In the genomic region with DNA sequence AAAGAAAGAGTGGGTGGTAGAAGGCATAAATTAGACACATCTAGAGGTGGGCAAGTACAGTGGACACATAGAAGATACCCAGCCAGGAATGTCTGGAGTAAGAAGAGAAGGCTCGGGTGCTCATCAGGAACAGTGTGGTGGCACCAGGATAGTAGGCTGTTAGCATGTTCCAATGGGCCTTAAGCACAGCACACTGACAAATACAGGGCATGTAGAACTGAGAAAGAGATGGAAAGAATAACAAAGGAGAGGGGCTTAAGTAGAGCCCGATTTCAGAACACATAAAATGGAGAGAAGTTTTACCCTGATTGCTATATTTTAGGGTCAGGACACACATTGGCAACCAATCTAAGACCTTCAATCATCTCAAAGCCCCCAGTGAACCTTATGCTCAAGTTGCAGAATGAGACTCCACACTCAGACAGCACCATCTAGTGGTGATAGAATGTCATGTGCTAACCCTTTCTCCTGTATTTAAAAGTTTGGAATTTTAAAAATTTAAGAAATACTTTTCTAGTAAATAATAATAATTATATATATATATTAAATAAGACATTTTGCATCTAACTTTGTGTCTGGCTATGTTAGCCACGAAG, we compare ENCODE assay signal across 10 mouse cellular contexts.
DNase-seq lines count a peak whose midpoint lies in the region; ATAC-seq and TF ChIP-seq lines count a peak whose summit lies in the region.
"Had no signal": no experiment of that assay in that cellular context is flagged by ENCODE, and none has a peak within 500 bp of the region (broad histone marks: within the 10 kb centered on the region; RNA-seq: fewer than 3 reads in every experiment).

No protein-coding gene starts in this region.

- peak; percentile 81 for TF ChIP-seq CTCF in stomach, postnatal 0 days (IDR thresholded peaks at IDR 0.05; ENCODE audit: low read depth)

- H3K9ac ChIP-seq in hindbrain, embryonic 11.5 days (ENCODE audit: low read depth, low read length): no peak overlapping the region
- H3K9ac ChIP-seq in neural tube, embryonic 14.5 days (replicated peaks; ENCODE audit: low read depth, low read length): no peak overlapping the region
- no peak overlapping the region for H3K9ac ChIP-seq in neural tube, embryonic 15.5 days (replicated peaks)
- no peak overlapping the region for H3K9ac ChIP-seq in forebrain, embryonic 14.5 days (ENCODE audit: low read length)
- no peak overlapping the region for H3K9ac ChIP-seq in stomach, postnatal 0 days (ENCODE audit: low read length)
- H3K9ac ChIP-seq: neural tube, embryonic 12.5 days had no signal

- no peak overlapping the region for H3K27ac ChIP-seq in hindbrain, embryonic 11.5 days (ENCODE audit: low read depth, low read length)
- H3K27ac ChIP-seq in hindbrain, embryonic 10.5 days: no peak overlapping the region
- no peak overlapping the region for H3K27ac ChIP-seq in neural tube, embryonic 14.5 days (ENCODE audit: low read depth, low read length)
- H3K27ac ChIP-seq in neural tube, embryonic 15.5 days (replicated peaks): no peak overlapping the region
- H3K27ac ChIP-seq in forebrain, embryonic 14.5 days (ENCODE audit: low read depth, low read length): no peak overlapping the region
- H3K27ac ChIP-seq in stomach, postnatal 0 days (replicated peaks): no peak overlapping the region
- H3K27ac ChIP-seq: neural tube, embryonic 12.5 days had no signal

- no peak for TF ChIP-seq EP300 in stomach, postnatal 0 days (optimal IDR thresholded peaks at IDR 0.05)

- H3K27me3 ChIP-seq in hindbrain, embryonic 11.5 days (ENCODE audit: control insufficient read depth, insufficient read depth, low read length): no peaks in the 10 kb centered on the region
- no peaks in the 10 kb centered on the region for H3K27me3 ChIP-seq in hindbrain, embryonic 10.5 days (ENCODE audit: insufficient read depth, poor library complexity, severe bottlenecking)
- no peaks in the 10 kb centered on the region for H3K27me3 ChIP-seq in neural tube, embryonic 14.5 days (ENCODE audit: control insufficient read depth, insufficient read depth, low read length)
- H3K27me3 ChIP-seq in neural tube, embryonic 15.5 days (replicated peaks): no peaks in the 10 kb centered on the region
- no peaks in the 10 kb centered on the region for H3K27me3 ChIP-seq in forebrain, embryonic 14.5 days (replicated peaks; ENCODE audit: control insufficient read depth, insufficient read depth, low read length)
- no peaks in the 10 kb centered on the region for H3K27me3 ChIP-seq in stomach, postnatal 0 days (ENCODE audit: control insufficient read depth, insufficient read depth, low read length)
- H3K27me3 ChIP-seq: neural tube, embryonic 12.5 days had no signal

- no peak overlapping the region for H3K4me3 ChIP-seq in hindbrain, embryonic 11.5 days (ENCODE audit: low read depth, low read length)
- H3K4me3 ChIP-seq in hindbrain, embryonic 10.5 days: no peak overlapping the region
- no peak overlapping the region for H3K4me3 ChIP-seq in neural tube, embryonic 14.5 days (ENCODE audit: low read depth, low read length)
- H3K4me3 ChIP-seq in neural tube, embryonic 15.5 days (replicated peaks): no peak overlapping the region
- H3K4me3 ChIP-seq in forebrain, embryonic 14.5 days (ENCODE audit: low read depth, low read length): no peak overlapping the region
- no peak overlapping the region for H3K4me3 ChIP-seq in stomach, postnatal 0 days (ENCODE audit: low read depth, low read length)
- H3K4me3 ChIP-seq: neural tube, embryonic 12.5 days had no signal

- H3K4me1 ChIP-seq in hindbrain, embryonic 11.5 days (replicated peaks; ENCODE audit: control insufficient read depth, insufficient read depth, low read length): no peaks in the 10 kb centered on the region
- no peaks in the 10 kb centered on the region for H3K4me1 ChIP-seq in hindbrain, embryonic 10.5 days (replicated peaks)
- H3K4me1 ChIP-seq in neural tube, embryonic 14.5 days (ENCODE audit: control insufficient read depth, insufficient read depth, low read length): no peaks in the 10 kb centered on the region
- H3K4me1 ChIP-seq in neural tube, embryonic 15.5 days: no peaks in the 10 kb centered on the region
- H3K4me1 ChIP-seq in forebrain, embryonic 14.5 days (ENCODE audit: control insufficient read depth, insufficient read depth, low read length): no peaks in the 10 kb centered on the region
- no peaks in the 10 kb centered on the region for H3K4me1 ChIP-seq in stomach, postnatal 0 days (replicated peaks; ENCODE audit: control insufficient read depth, insufficient read depth)
- H3K4me1 ChIP-seq: neural tube, embryonic 12.5 days had no signal

- WGBS in hindbrain, embryonic 11.5 days: 38% methylated on average over 3 of the region's 3 CpGs
- WGBS in hindbrain, embryonic 10.5 days: 44% methylated on average over 3 of the region's 3 CpGs
- WGBS in neural tube, embryonic 14.5 days: 39% methylated on average over 3 of the region's 3 CpGs
- WGBS in neural tube, embryonic 15.5 days: 42% methylated on average over 3 of the region's 3 CpGs
- WGBS in forebrain, embryonic 14.5 days: 44% methylated on average over 3 of the region's 3 CpGs
- 46% methylated on average over 3 of the region's 3 CpGs for WGBS in stomach, postnatal 0 days

- no peak overlapping the region for H3K4me2 ChIP-seq in hindbrain, embryonic 11.5 days (replicated peaks; ENCODE audit: low read depth, low read length)
- no peak overlapping the region for H3K4me2 ChIP-seq in neural tube, embryonic 14.5 days (ENCODE audit: low read depth, low read length)
- no peak overlapping the region for H3K4me2 ChIP-seq in neural tube, embryonic 15.5 days
- H3K4me2 ChIP-seq in forebrain, embryonic 14.5 days (ENCODE audit: low read length): no peak overlapping the region
- no peak overlapping the region for H3K4me2 ChIP-seq in stomach, postnatal 0 days (replicated peaks; ENCODE audit: low read depth)
- H3K4me2 ChIP-seq: neural tube, embryonic 12.5 days had no signal

- no peaks in the 10 kb centered on the region for H3K9me3 ChIP-seq in hindbrain, embryonic 11.5 days (ENCODE audit: control insufficient read depth, low read length)
- no peaks in the 10 kb centered on the region for H3K9me3 ChIP-seq in hindbrain, embryonic 10.5 days
- no peaks in the 10 kb centered on the region for H3K9me3 ChIP-seq in neural tube, embryonic 14.5 days (ENCODE audit: control insufficient read depth, low read length)
- no peaks in the 10 kb centered on the region for H3K9me3 ChIP-seq in neural tube, embryonic 15.5 days (replicated peaks)
- no peaks in the 10 kb centered on the region for H3K9me3 ChIP-seq in forebrain, embryonic 14.5 days (replicated peaks; ENCODE audit: control insufficient read depth, low read length)
- H3K9me3 ChIP-seq in stomach, postnatal 0 days (ENCODE audit: control insufficient read depth, low read length): no peaks in the 10 kb centered on the region
- H3K9me3 ChIP-seq: neural tube, embryonic 12.5 days had no signal

- ATAC-seq in hindbrain, embryonic 11.5 days (ENCODE audit: low FRiP score): no peak; the same call in 1 of the 2 replicates
- peak; percentile 76; the same call in 1 of the 2 replicates for ATAC-seq in neural tube, embryonic 14.5 days (ENCODE audit: low read depth)
- no peak for ATAC-seq in neural tube, embryonic 15.5 days (ENCODE audit: low FRiP score)
- ATAC-seq in forebrain, embryonic 14.5 days: peak; percentile 65; the same call in 1 of the 2 replicates
- ATAC-seq in stomach, postnatal 0 days (ENCODE audit: low FRiP score, low TSS enrichment): no peak

- DNase-seq in hindbrain, embryonic 11.5 days (ENCODE audit: low spot score): peak; percentile 63
- no peak for DNase-seq in hindbrain, embryonic 10.5 days (ENCODE audit: low spot score)
- DNase-seq in forebrain, embryonic 14.5 days (ENCODE audit: low spot score): peak; percentile 81
- no peak for DNase-seq in stomach, postnatal 0 days (ENCODE audit: low spot score)
- DNase-seq in urinary bladder, postnatal 10 days (ENCODE audit: low spot score): no peak
- no peak for DNase-seq in left cerebral cortex, postnatal 4 days
- DNase-seq: cerebellum, postnatal 36 days had no signal

- H3K36me3 ChIP-seq in hindbrain, embryonic 11.5 days (ENCODE audit: control insufficient read depth, insufficient read depth, low read length): no peaks in the 10 kb centered on the region
- H3K36me3 ChIP-seq in hindbrain, embryonic 10.5 days: no peaks in the 10 kb centered on the region
- H3K36me3 ChIP-seq in neural tube, embryonic 14.5 days (ENCODE audit: control insufficient read depth, insufficient read depth, low read length): no peaks in the 10 kb centered on the region
- H3K36me3 ChIP-seq in neural tube, embryonic 15.5 days: no peaks in the 10 kb centered on the region
- no peaks in the 10 kb centered on the region for H3K36me3 ChIP-seq in forebrain, embryonic 14.5 days (ENCODE audit: control insufficient read depth, insufficient read depth, low read length)
- no peaks in the 10 kb centered on the region for H3K36me3 ChIP-seq in stomach, postnatal 0 days (ENCODE audit: control insufficient read depth, insufficient read depth, low read length)
- H3K36me3 ChIP-seq: neural tube, embryonic 12.5 days had no signal

- intact Hi-C loops in left cerebral cortex, postnatal 4 days (cut with DNase I): loop anchor here (2.0 kb wide), 1 partner anchor 1031 kb away; no protein-coding TSS in a partner anchor

Comparison
In these comparisons a context has a peak if more than half of its experiments do, and no peak if none do; other contexts are left out.
1. ATAC-seq: peak in neural tube, embryonic 14.5 days (single experiment) and forebrain, embryonic 14.5 days (single experiment); none in hindbrain, embryonic 11.5 days (single experiment), neural tube, embryonic 15.5 days (single experiment) and stomach, postnatal 0 days (single experiment).
2. DNase-seq: peak in hindbrain, embryonic 11.5 days (single experiment) and forebrain, embryonic 14.5 days (single experiment); none in hindbrain, embryonic 10.5 days (single experiment), stomach, postnatal 0 days (single experiment), urinary bladder, postnatal 10 days (single experiment) and left cerebral cortex, postnatal 4 days (single experiment).